Mouse (Mus musculus): ENCODE measurements at regions not wholly inside any gene's neighbourhood (a gene's known extent, or its start where the extent isn't known, plus 50 kb on each side); places are given as distances from the start of the nearest gene placed in this dataset.

DNA sequence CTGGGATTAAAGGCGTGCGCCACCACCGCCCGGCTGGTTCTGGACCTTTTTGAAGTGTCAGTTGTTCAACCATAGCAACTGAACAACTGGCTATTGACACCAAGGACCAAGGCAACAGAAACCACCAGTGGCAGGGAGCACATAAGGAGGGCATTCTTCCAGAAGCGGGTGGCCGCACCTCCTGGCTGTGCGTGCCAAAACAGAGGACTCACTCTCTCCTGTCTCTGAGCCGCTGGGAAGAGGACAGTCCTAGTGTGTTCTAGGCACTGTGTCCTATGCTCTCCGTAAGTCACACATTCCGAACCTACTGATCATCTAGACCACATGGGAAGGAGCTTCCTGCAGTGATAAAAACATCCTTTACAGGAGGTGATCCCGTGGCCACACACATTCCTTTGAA lies 60.1 kb upstream of the Dlg1 start:
- H3K4me3 ChIP-seq (ENCODE audit: low read depth, low read length), result no peak overlapping the region
- 0 out of 2 replicates have a peak, but pooled peaks cover 2% of the 10 kb centered on the region for H3K4me1 ChIP-seq (ENCODE audit: control insufficient read depth, insufficient read depth)
- H3K4me2 ChIP-seq (ENCODE audit: low read depth, low read length), result no peak overlapping the region
- H3K9me3 ChIP-seq (replicated peaks; ENCODE audit: control insufficient read depth, low read length), result no peaks in the 10 kb centered on the region
- no peak overlapping the region for H3K27ac ChIP-seq (ENCODE audit: low read depth)
- 59% methylated on average over 11 of the region's 11 CpGs for WGBS
- TF ChIP-seq EP300 (IDR thresholded peaks at IDR 0.05; ENCODE audit: low read depth) (no peak), CTCF (IDR thresholded peaks at IDR 0.05; ENCODE audit: low read depth) (no peak)
- H3K36me3 ChIP-seq (replicated peaks; ENCODE audit: control insufficient read depth, insufficient read depth, low read length), result no peaks in the 10 kb centered on the region
- ATAC-seq (ENCODE audit: insufficient read depth, low read depth) (no peak), DNase-seq (ENCODE audit: low spot score) (no peak)
- no peaks in the 10 kb centered on the region for H3K27me3 ChIP-seq (ENCODE audit: control insufficient read depth, insufficient read depth, low read length)
- H3K9ac ChIP-seq (replicated peaks; ENCODE audit: low read depth, low read length), result no peak overlapping the region

GRCm38 (mm10) chr16:31606389-31607177 lies 56.7 kb upstream of the Dlg1 start:
- no peak overlapping the region for H3K4me2 ChIP-seq (ENCODE audit: low read depth, low read length)
- no peak overlapping the region for H3K27ac ChIP-seq (ENCODE audit: low read depth)
- H3K4me1 ChIP-seq (ENCODE audit: control insufficient read depth, insufficient read depth), result no peaks in the 10 kb centered on the region
- H3K27me3 ChIP-seq (ENCODE audit: control insufficient read depth, insufficient read depth, low read length), result no peaks in the 10 kb centered on the region
- ATAC-seq (ENCODE audit: insufficient read depth, low read depth), result peak; percentile 20; the same call in 1 of the 2 replicates
- H3K9me3 ChIP-seq (replicated peaks; ENCODE audit: control insufficient read depth, low read length), result no peaks in the 10 kb centered on the region
- WGBS, result 63% methylated on average over 11 of the region's 11 CpGs
- H3K4me3 ChIP-seq (ENCODE audit: low read depth, low read length), result no peak overlapping the region
- no peak for DNase-seq (ENCODE audit: low spot score)
- no peak overlapping the region for H3K9ac ChIP-seq (replicated peaks; ENCODE audit: low read depth, low read length)
- TF ChIP-seq EP300 (IDR thresholded peaks at IDR 0.05; ENCODE audit: low read depth), result no peak
- no peak for TF ChIP-seq CTCF (IDR thresholded peaks at IDR 0.05; ENCODE audit: low read depth)
- no peaks in the 10 kb centered on the region for H3K36me3 ChIP-seq (replicated peaks; ENCODE audit: control insufficient read depth, insufficient read depth, low read length)

DNA sequence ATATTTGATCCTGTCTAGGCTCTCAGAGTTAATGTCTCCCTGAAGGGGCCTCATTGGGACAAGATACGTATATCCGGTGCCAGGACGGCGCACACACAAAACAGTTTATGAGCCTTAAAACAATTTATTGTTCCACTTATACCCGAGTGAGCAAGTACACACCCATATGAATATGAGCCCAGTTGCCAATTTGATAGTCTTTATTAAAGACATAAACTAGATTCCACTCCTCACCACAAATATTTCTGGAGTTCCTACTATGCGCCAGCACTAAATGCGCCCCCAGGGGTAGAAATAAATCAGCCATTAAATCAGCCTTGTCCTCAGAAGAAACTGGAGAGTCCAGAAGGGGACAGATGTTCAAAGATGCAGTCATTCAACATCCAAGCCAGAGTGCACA lies 54.3 kb upstream of the Dlg1 start:
- H3K4me2 ChIP-seq (ENCODE audit: low read depth, low read length), result no peak overlapping the region
- H3K9ac ChIP-seq (replicated peaks; ENCODE audit: low read depth, low read length), result no peak overlapping the region
- no peak overlapping the region for H3K27ac ChIP-seq (ENCODE audit: low read depth)
- no peaks in the 10 kb centered on the region for H3K4me1 ChIP-seq (ENCODE audit: control insufficient read depth, insufficient read depth)
- H3K9me3 ChIP-seq (replicated peaks; ENCODE audit: control insufficient read depth, low read length), result no peaks in the 10 kb centered on the region
- no peak for DNase-seq (ENCODE audit: low spot score)
- no peak for ATAC-seq (ENCODE audit: insufficient read depth, low read depth)
- WGBS, result 77% methylated on average over 7 of the region's 7 CpGs
- no peaks in the 10 kb centered on the region for H3K36me3 ChIP-seq (replicated peaks; ENCODE audit: control insufficient read depth, insufficient read depth, low read length)
- H3K27me3 ChIP-seq (ENCODE audit: control insufficient read depth, insufficient read depth, low read length), result no peaks in the 10 kb centered on the region
- TF ChIP-seq CTCF (IDR thresholded peaks at IDR 0.05; ENCODE audit: low read depth) (no peak), EP300 (IDR thresholded peaks at IDR 0.05; ENCODE audit: low read depth) (no peak)
- H3K4me3 ChIP-seq (ENCODE audit: low read depth, low read length), result no peak overlapping the region

DNA sequence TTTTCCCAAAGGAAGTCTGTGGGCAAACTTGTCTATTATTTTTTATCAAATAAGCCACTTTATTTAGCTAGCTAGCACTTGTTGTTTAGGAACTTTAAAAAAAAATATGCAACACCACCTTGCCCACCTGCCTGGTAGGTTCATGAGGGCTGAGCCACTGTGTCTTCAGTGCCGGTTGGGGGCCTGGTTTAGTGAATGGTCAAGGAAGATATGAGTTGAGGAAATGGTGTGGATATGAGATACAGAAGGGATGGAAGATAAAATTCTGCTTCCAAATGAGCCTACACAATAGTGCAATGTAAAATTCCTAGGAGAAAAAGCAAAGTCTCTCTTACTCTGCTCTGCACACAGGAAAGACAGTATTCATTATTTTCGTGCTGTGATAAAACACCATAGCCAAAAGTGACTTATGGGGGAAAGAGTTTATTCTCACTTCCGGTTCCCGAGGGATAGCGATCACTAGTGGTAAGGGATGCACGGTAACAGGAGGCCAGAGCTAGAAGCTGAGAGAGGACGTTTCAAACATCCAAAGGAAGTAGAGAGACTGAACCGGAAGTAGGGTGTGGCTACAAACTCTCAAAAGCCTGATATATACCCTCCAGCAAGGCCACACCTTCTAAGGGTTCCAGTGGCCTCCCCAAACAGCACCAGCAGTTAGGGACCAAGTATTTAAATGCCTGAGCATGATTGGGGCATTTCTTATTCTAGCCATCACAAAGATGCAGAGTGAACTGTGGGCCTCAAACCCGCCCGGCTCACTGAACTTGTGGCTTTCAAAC lies 53.7 kb upstream of the Dlg1 start:
- no peak for ATAC-seq (ENCODE audit: insufficient read depth, low read depth)
- 58% methylated on average over 10 of the region's 10 CpGs for WGBS

More for the DNA sequence above, 53.7 kb upstream of the Dlg1 start:
- H3K4me3 ChIP-seq (ENCODE audit: low read depth, low read length), result no peak overlapping the region
- H3K4me2 ChIP-seq (ENCODE audit: low read depth, low read length), result no peak overlapping the region
- H3K36me3 ChIP-seq (replicated peaks; ENCODE audit: control insufficient read depth, insufficient read depth, low read length), result no peaks in the 10 kb centered on the region
- no peaks in the 10 kb centered on the region for H3K27me3 ChIP-seq (ENCODE audit: control insufficient read depth, insufficient read depth, low read length)
- no peaks in the 10 kb centered on the region for H3K9me3 ChIP-seq (replicated peaks; ENCODE audit: control insufficient read depth, low read length)
- no peak for DNase-seq (ENCODE audit: low spot score)
- H3K4me1 ChIP-seq (ENCODE audit: control insufficient read depth, insufficient read depth), result no peaks in the 10 kb centered on the region
- TF ChIP-seq EP300 (IDR thresholded peaks at IDR 0.05; ENCODE audit: low read depth) (no peak), CTCF (IDR thresholded peaks at IDR 0.05; ENCODE audit: low read depth) (no peak)
- no peak overlapping the region for H3K27ac ChIP-seq (ENCODE audit: low read depth)
- no peak overlapping the region for H3K9ac ChIP-seq (replicated peaks; ENCODE audit: low read depth, low read length)

All from heart, postnatal 0 days (tissue).